Mouse (Mus musculus): ENCODE results near the gene Glis1. TPM values are rescaled to one million over a fixed set of nuclear protein-coding genes. Genes with fewer than 3 reads are reported as not detected.

Glis1 gene
- 0.14 and 0.18 TPM in 2 replicates for polyA plus RNA-seq (2015; fragmentation: Nextera tagmentation; extraction: Ambion mirVana)

GRCm38 (mm10) chr4:107434356-107435237 lies at the start of gene Glis1:
TSS of gene Glis1 (plus strand) at chr4:107434591.
- no peak for TF ChIP-seq CTCF (IDR thresholded peaks at IDR 0.05; ENCODE audit: low read depth)
- ATAC-seq, result peak; percentile 41; the same call in 1 of the 2 replicates
- peak within 1 kb of the TSS; percentile 42 for H3K9ac ChIP-seq (ENCODE audit: low read depth, low read length)
- no peaks in the 10 kb centered on the region for H3K4me1 ChIP-seq (replicated peaks; ENCODE audit: control insufficient read depth, insufficient read depth, low read length)
- no peaks in the 10 kb centered on the region for H3K9me3 ChIP-seq (ENCODE audit: control insufficient read depth)
- H3K4me3 ChIP-seq (ENCODE audit: low read depth, low read length), result peak within 1 kb of the TSS; percentile 63
- under 1% methylated on average over 94 of the region's 112 CpGs for WGBS
- H3K4me2 ChIP-seq (replicated peaks; ENCODE audit: low read depth), result peak within 1 kb of the TSS; percentile 98
- no peaks in the 10 kb centered on the region for H3K36me3 ChIP-seq (ENCODE audit: control insufficient read depth, insufficient read depth)
- H3K27me3 ChIP-seq (replicated peaks; ENCODE audit: control insufficient read depth, insufficient read depth, low read length), result peaks cover 66% of the 10 kb centered on the region
- H3K27ac ChIP-seq (ENCODE audit: low read depth, low read length), result no peak within 1 kb of the TSS

GRCm38 (mm10) chr4:107387038-107387437 lies 47.4 kb upstream of the Glis1 start:
- Histone ChIP-seq H3K4me3 (ENCODE audit: low read depth, low read length) (no peak overlapping the region), H3K27me3 (replicated peaks; ENCODE audit: control insufficient read depth, insufficient read depth, low read length) (no peaks in the 10 kb centered on the region), H3K4me2 (replicated peaks; ENCODE audit: low read depth) (no peak overlapping the region), H3K9me3 (ENCODE audit: control insufficient read depth) (no peaks in the 10 kb centered on the region), H3K9ac (ENCODE audit: low read depth, low read length) (no peak overlapping the region), H3K36me3 (ENCODE audit: control insufficient read depth, insufficient read depth) (peaks cover 47% of the 10 kb centered on the region), H3K27ac (ENCODE audit: low read depth, low read length) (no peak overlapping the region), H3K4me1 (replicated peaks; ENCODE audit: control insufficient read depth, insufficient read depth, low read length) (no peaks in the 10 kb centered on the region)
- WGBS, result 98% methylated on average over 4 of the region's 4 CpGs
- no peak for TF ChIP-seq CTCF (IDR thresholded peaks at IDR 0.05; ENCODE audit: low read depth)
- no peak for ATAC-seq

- 92% methylated on average over 8 of the region's 8 CpGs for WGBS
- no peaks in the 10 kb centered on the region for H3K27me3 ChIP-seq (replicated peaks; ENCODE audit: control insufficient read depth, insufficient read depth, low read length)
Observed at GRCm38 (mm10) chr4:107387465-107387864, 46.9 kb upstream of the Glis1 start.

GRCm38 (mm10) chr4:107388291-107388690 lies 46.1 kb upstream of the Glis1 start:
- Histone ChIP-seq H3K27me3 (replicated peaks; ENCODE audit: control insufficient read depth, insufficient read depth, low read length) (no peaks in the 10 kb centered on the region), H3K27ac (ENCODE audit: low read depth, low read length) (no peak overlapping the region), H3K4me3 (ENCODE audit: low read depth, low read length) (no peak overlapping the region), H3K9me3 (ENCODE audit: control insufficient read depth) (no peaks in the 10 kb centered on the region), H3K4me1 (replicated peaks; ENCODE audit: control insufficient read depth, insufficient read depth, low read length) (no peaks in the 10 kb centered on the region), H3K36me3 (ENCODE audit: control insufficient read depth, insufficient read depth) (peaks cover 45% of the 10 kb centered on the region), H3K4me2 (replicated peaks; ENCODE audit: low read depth) (no peak overlapping the region), H3K9ac (ENCODE audit: low read depth, low read length) (no peak overlapping the region)
- 91% methylated on average over 2 of the region's 2 CpGs for WGBS
- ATAC-seq, result no peak
- no peak for TF ChIP-seq CTCF (IDR thresholded peaks at IDR 0.05; ENCODE audit: low read depth)

More at GRCm38 (mm10) chr4:107387465-107387864, 46.9 kb upstream of the Glis1 start:
- Histone ChIP-seq H3K4me1 (replicated peaks; ENCODE audit: control insufficient read depth, insufficient read depth, low read length) (no peaks in the 10 kb centered on the region), H3K4me2 (replicated peaks; ENCODE audit: low read depth) (no peak overlapping the region), H3K4me3 (ENCODE audit: low read depth, low read length) (no peak overlapping the region), H3K9ac (ENCODE audit: low read depth, low read length) (no peak overlapping the region), H3K9me3 (ENCODE audit: control insufficient read depth) (no peaks in the 10 kb centered on the region), H3K36me3 (ENCODE audit: control insufficient read depth, insufficient read depth) (peaks cover 47% of the 10 kb centered on the region), H3K27ac (ENCODE audit: low read depth, low read length) (no peak overlapping the region)
- no peak for TF ChIP-seq CTCF (IDR thresholded peaks at IDR 0.05; ENCODE audit: low read depth)
- ATAC-seq, result no peak

- no peaks in the 10 kb centered on the region for H3K27me3 ChIP-seq (replicated peaks; ENCODE audit: control insufficient read depth, insufficient read depth, low read length)
- no peak for ATAC-seq
- WGBS, result 94% methylated on average over 3 of the region's 3 CpGs
- H3K4me2 ChIP-seq (replicated peaks; ENCODE audit: low read depth), result no peak overlapping the region
- no peaks in the 10 kb centered on the region for H3K4me1 ChIP-seq (replicated peaks; ENCODE audit: control insufficient read depth, insufficient read depth, low read length)
- H3K9ac ChIP-seq (ENCODE audit: low read depth, low read length), result no peak overlapping the region
- H3K27ac ChIP-seq (ENCODE audit: low read depth, low read length), result no peak overlapping the region
- no peaks in the 10 kb centered on the region for H3K9me3 ChIP-seq (ENCODE audit: control insufficient read depth)
- peaks cover 49% of the 10 kb centered on the region; the same call in 1 of the 2 replicates for H3K36me3 ChIP-seq (ENCODE audit: control insufficient read depth, insufficient read depth)
- TF ChIP-seq CTCF (IDR thresholded peaks at IDR 0.05; ENCODE audit: low read depth), result no peak
- no peak overlapping the region for H3K4me3 ChIP-seq (ENCODE audit: low read depth, low read length)
Observed at GRCm38 (mm10) chr4:107389345-107389744, 45.0 kb upstream of the Glis1 start.

- Histone ChIP-seq H3K27ac (ENCODE audit: low read depth, low read length) (no peak overlapping the region), H3K9ac (ENCODE audit: low read depth, low read length) (no peak overlapping the region), H3K9me3 (ENCODE audit: control insufficient read depth) (no peaks in the 10 kb centered on the region), H3K4me2 (replicated peaks; ENCODE audit: low read depth) (no peak overlapping the region), H3K27me3 (replicated peaks; ENCODE audit: control insufficient read depth, insufficient read depth, low read length) (no peaks in the 10 kb centered on the region), H3K4me1 (replicated peaks; ENCODE audit: control insufficient read depth, insufficient read depth, low read length) (no peaks in the 10 kb centered on the region), H3K36me3 (ENCODE audit: control insufficient read depth, insufficient read depth) (peaks cover 33% of the 10 kb centered on the region), H3K4me3 (ENCODE audit: low read depth, low read length) (no peak overlapping the region)
- 87% methylated on average over 2 of the region's 2 CpGs for WGBS
- no peak for TF ChIP-seq CTCF (IDR thresholded peaks at IDR 0.05; ENCODE audit: low read depth)
- no peak for ATAC-seq
Observed at GRCm38 (mm10) chr4:107393771-107394170, 40.6 kb upstream of the Glis1 start.
